ENCODE assay signal across 13 mouse cellular contexts in genomic region chr13:91385393-91385792, GRCm38 (mm10).
"Had no signal": no experiment of that assay in that cellular context is flagged by ENCODE, and none has a peak within 500 bp of the region (broad histone marks: within the 10 kb centered on the region; RNA-seq: fewer than 3 reads in every experiment).

No protein-coding gene starts in this region.

- H3K4me1 ChIP-seq: limb, embryonic 15.5 days; liver, embryonic 12.5 days; stomach, embryonic 15.5 days had no signal

- H3K27me3 ChIP-seq: limb, embryonic 15.5 days; liver, embryonic 12.5 days; midbrain, embryonic 15.5 days; neural tube, embryonic 13.5 days; stomach, embryonic 15.5 days had no signal

- H3K36me3 ChIP-seq: limb, embryonic 15.5 days; liver, embryonic 12.5 days; midbrain, embryonic 10.5 days; midbrain, embryonic 15.5 days; neural tube, embryonic 13.5 days; stomach, embryonic 15.5 days had no signal

- H3K4me2 ChIP-seq: limb, embryonic 15.5 days; liver, embryonic 12.5 days; lung, embryonic 14.5 days; midbrain, embryonic 15.5 days; neural tube, embryonic 13.5 days; stomach, embryonic 15.5 days had no signal

- H3K4me3 ChIP-seq: limb, embryonic 15.5 days; liver, embryonic 12.5 days; midbrain, embryonic 10.5 days; midbrain, embryonic 15.5 days; neural tube, embryonic 13.5 days; stomach, embryonic 15.5 days had no signal

- H3K9me3 ChIP-seq: limb, embryonic 15.5 days; liver, embryonic 12.5 days; midbrain, embryonic 10.5 days; midbrain, embryonic 15.5 days; neural tube, embryonic 13.5 days; stomach, embryonic 15.5 days had no signal

- DNase-seq: kidney, postnatal 25 days; lung, embryonic 14.5 days; lung, postnatal 10 days; lung, postnatal 4 days; retina, postnatal 1 day; thymus, adult 2 months; thymus, postnatal 25 days had no signal

- H3K27ac ChIP-seq: limb, embryonic 15.5 days; liver, embryonic 12.5 days; midbrain, embryonic 10.5 days; midbrain, embryonic 15.5 days; neural tube, embryonic 13.5 days; stomach, embryonic 15.5 days had no signal

- H3K9ac ChIP-seq: limb, embryonic 15.5 days; liver, embryonic 12.5 days; lung, embryonic 14.5 days; midbrain, embryonic 15.5 days; neural tube, embryonic 13.5 days; stomach, embryonic 15.5 days had no signal

- ATAC-seq: liver, embryonic 12.5 days; midbrain, embryonic 15.5 days had no signal
